Mouse (Mus musculus): ENCODE measurements around the gene Terf2. TPM values are rescaled to one million over a fixed set of nuclear protein-coding genes. Genes with fewer than 3 reads are reported as not detected.

Gene Terf2
- polyA plus RNA-seq, 1 experiment from 2014 or later, result 17.0 TPM

DNA sequence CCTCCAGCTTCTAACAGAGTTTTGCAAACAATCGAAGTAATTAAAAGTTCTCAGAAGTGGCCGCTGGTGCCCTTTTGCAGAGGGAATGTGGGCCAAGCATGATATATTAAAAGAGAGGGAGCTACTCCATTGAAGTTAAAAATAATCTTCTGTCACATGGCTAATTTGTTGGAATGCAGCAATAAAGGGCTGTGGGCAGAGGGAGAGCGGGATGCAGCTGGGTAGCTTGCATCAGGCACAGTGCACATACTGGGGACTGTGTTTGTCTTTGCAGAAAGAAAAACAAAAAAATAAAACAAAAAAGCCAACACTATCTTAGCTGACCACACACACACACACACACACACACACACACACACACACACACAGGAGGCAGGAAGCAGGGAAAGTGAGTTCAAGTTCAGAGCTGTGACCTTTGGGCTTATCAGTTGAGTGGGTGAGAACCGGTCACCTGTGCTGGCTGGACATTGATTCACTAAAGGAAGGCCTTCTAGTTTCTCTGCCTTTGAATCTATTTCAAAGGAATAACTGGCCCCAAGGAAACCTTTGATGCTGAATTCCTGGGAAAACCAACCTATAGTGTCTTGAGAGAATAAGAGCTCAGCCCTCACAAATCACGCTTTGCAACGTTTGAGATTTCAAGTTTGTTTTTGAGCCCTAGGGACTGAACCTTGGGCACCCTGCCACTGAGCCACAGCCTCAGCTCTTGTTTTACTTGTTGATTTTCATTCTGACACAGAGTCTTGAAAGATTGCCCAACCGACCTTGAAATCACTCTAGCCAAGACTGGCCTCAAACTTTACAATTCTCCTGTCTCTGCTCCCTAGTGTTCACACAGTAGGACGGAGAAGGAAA, 33.1 kb upstream of the Terf2 start:
- Histone ChIP-seq H3K27ac (peak overlapping the region; percentile 43), H3K9ac (no peak overlapping the region), H3K27me3 (no peaks in the 10 kb centered on the region), H3K36me3 (no peaks in the 10 kb centered on the region), H3K9me3 (no peaks in the 10 kb centered on the region), H3K4me1 (peaks cover 14% of the 10 kb centered on the region), H3K4me2 (no peak overlapping the region), H3K4me3 (no peak overlapping the region)
- WGBS, result 32% methylated on average over 8 of the region's 8 CpGs
- peak; percentile 64; the same call in 1 of the 2 replicates for ATAC-seq (ENCODE audit: borderline replicate concordance, extremely low read depth, low FRiP score, low TSS enrichment)

GRCm38 (mm10) chr8:107124343-107124742, 28.0 kb upstream of the Terf2 start:
- 68% methylated on average over 8 of the region's 8 CpGs for WGBS
- no peak overlapping the region for H3K9ac ChIP-seq
- H3K4me3 ChIP-seq, result no peak overlapping the region
- no peaks in the 10 kb centered on the region for H3K36me3 ChIP-seq
- no peak overlapping the region for H3K4me2 ChIP-seq
- H3K27ac ChIP-seq, result no peak overlapping the region
- H3K9me3 ChIP-seq, result no peaks in the 10 kb centered on the region
- no peak for ATAC-seq (ENCODE audit: borderline replicate concordance, extremely low read depth, low FRiP score, low TSS enrichment)
- peaks cover 26% of the 10 kb centered on the region for H3K4me1 ChIP-seq
- no peaks in the 10 kb centered on the region for H3K27me3 ChIP-seq

GRCm38 (mm10) chr8:107123063-107123614, 26.8 kb upstream of the Terf2 start:
- Histone ChIP-seq H3K27ac (peak overlapping the region; percentile 12; the same call in 1 of the 2 replicates), H3K9me3 (no peaks in the 10 kb centered on the region), H3K4me1 (peaks cover 31% of the 10 kb centered on the region), H3K4me2 (no peak overlapping the region), H3K4me3 (no peak overlapping the region), H3K9ac (no peak overlapping the region), H3K27me3 (no peaks in the 10 kb centered on the region), H3K36me3 (no peaks in the 10 kb centered on the region)
- ATAC-seq (ENCODE audit: borderline replicate concordance, extremely low read depth, low FRiP score, low TSS enrichment), result no peak
- WGBS, result 11% methylated on average over 9 of the region's 9 CpGs

GRCm38 (mm10) chr8:107121681-107122291, 25.4 kb upstream of the Terf2 start:
- Histone ChIP-seq H3K4me3 (no peak overlapping the region), H3K27ac (no peak overlapping the region), H3K27me3 (no peaks in the 10 kb centered on the region), H3K36me3 (no peaks in the 10 kb centered on the region), H3K9me3 (no peaks in the 10 kb centered on the region), H3K4me1 (peaks cover 33% of the 10 kb centered on the region), H3K4me2 (no peak overlapping the region), H3K9ac (no peak overlapping the region)
- 79% methylated on average over 7 of the region's 7 CpGs for WGBS
- no peak for ATAC-seq (ENCODE audit: borderline replicate concordance, extremely low read depth, low FRiP score, low TSS enrichment)

GRCm38 (mm10) chr8:107120806-107121205, 24.5 kb upstream of the Terf2 start:
- Histone ChIP-seq H3K9me3 (no peaks in the 10 kb centered on the region), H3K27ac (no peak overlapping the region), H3K9ac (no peak overlapping the region), H3K36me3 (no peaks in the 10 kb centered on the region), H3K27me3 (no peaks in the 10 kb centered on the region), H3K4me3 (no peak overlapping the region), H3K4me1 (peaks cover 33% of the 10 kb centered on the region), H3K4me2 (no peak overlapping the region)
- no peak for ATAC-seq (ENCODE audit: borderline replicate concordance, extremely low read depth, low FRiP score, low TSS enrichment)

- H3K36me3 ChIP-seq, result no peaks in the 10 kb centered on the region
- H3K9ac ChIP-seq, result no peak overlapping the region
- ATAC-seq (ENCODE audit: borderline replicate concordance, extremely low read depth, low FRiP score, low TSS enrichment), result no peak
- H3K9me3 ChIP-seq, result no peaks in the 10 kb centered on the region
- H3K27ac ChIP-seq, result peak overlapping the region; percentile 63
- 46% methylated on average over 9 of the region's 9 CpGs for WGBS
- no peak overlapping the region for H3K4me2 ChIP-seq
- H3K27me3 ChIP-seq, result no peaks in the 10 kb centered on the region
- peaks cover 38% of the 10 kb centered on the region for H3K4me1 ChIP-seq
- H3K4me3 ChIP-seq, result no peak overlapping the region
Measured at GRCm38 (mm10) chr8:107119412-107119811, 23.1 kb upstream of the Terf2 start.

- H3K9me3 ChIP-seq, result no peaks in the 10 kb centered on the region
- peak overlapping the region; percentile 63 for H3K27ac ChIP-seq
- ATAC-seq (ENCODE audit: borderline replicate concordance, extremely low read depth, low FRiP score, low TSS enrichment), result no peak
- H3K36me3 ChIP-seq, result no peaks in the 10 kb centered on the region
- H3K4me3 ChIP-seq, result no peak overlapping the region
- whole genome bisulfite sequencing, result 33% methylated on average over 7 of the region's 7 CpGs
- H3K9ac ChIP-seq, result no peak overlapping the region
- H3K4me1 ChIP-seq, result peaks cover 35% of the 10 kb centered on the region
- no peak overlapping the region for H3K4me2 ChIP-seq
- H3K27me3 ChIP-seq, result no peaks in the 10 kb centered on the region
Measured at GRCm38 (mm10) chr8:107118803-107119233, 22.5 kb upstream of the Terf2 start.

DNA sequence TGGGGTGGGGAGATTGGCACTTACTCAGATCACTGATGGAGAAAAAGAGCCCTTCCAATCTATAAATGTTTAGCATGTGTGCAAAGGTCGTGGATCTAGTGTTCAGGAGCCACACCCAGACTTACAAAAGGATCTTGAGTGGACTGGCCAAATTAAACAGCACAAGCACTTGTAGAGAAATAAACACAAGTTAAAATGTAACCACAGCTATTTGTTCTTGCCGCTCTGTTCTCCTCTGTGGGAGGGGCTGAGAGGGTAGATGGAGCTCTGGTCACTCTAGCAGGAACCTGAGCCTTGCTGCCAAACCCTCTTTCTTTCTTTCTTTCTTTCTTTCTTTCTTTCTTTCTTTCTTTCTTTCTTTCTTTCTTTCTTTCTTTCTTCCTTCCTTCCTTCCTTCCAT, 20.7 kb upstream of the Terf2 start:
- no peak for ATAC-seq (ENCODE audit: borderline replicate concordance, extremely low read depth, low FRiP score, low TSS enrichment)
- H3K27ac ChIP-seq, result 0 out of 2 replicates have a peak overlapping the region, but pooled peaks have one; percentile 5
- 38% methylated on average over 2 of the region's 2 CpGs for WGBS
- H3K9ac ChIP-seq, result no peak overlapping the region
- H3K27me3 ChIP-seq, result no peaks in the 10 kb centered on the region
- no peaks in the 10 kb centered on the region for H3K9me3 ChIP-seq
- peaks cover 25% of the 10 kb centered on the region for H3K4me1 ChIP-seq
- H3K36me3 ChIP-seq, result no peaks in the 10 kb centered on the region
- H3K4me2 ChIP-seq, result no peak overlapping the region
- no peak overlapping the region for H3K4me3 ChIP-seq

DNA sequence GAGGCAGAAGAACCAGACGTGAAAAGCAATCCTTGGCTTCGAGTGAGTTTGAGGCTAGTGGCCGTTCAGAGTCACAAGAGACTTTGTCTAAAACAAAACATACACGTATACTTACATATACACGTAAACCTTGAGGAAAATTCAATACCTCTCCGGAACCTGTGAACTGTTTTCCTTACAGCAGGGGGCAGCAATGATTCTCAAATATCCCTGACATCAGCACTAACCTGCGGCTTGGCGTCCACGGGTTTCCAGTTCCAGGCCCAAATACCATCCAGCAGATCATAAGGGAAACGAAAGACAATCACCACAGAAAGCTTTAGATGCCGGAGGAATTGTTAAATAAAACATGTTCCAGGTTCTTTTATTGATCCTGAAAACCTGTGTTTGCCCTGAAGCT, 19.7 kb upstream of the Terf2 start:
- H3K4me3 ChIP-seq, result no peak overlapping the region
- no peak; the same call in 1 of the 2 replicates for ATAC-seq (ENCODE audit: borderline replicate concordance, extremely low read depth, low FRiP score, low TSS enrichment)
- H3K9ac ChIP-seq, result no peak overlapping the region
- H3K4me2 ChIP-seq, result no peak overlapping the region
- no peaks in the 10 kb centered on the region for H3K9me3 ChIP-seq
- H3K4me1 ChIP-seq, result peaks cover 29% of the 10 kb centered on the region
- 10% methylated on average over 11 of the region's 11 CpGs for WGBS
- no peaks in the 10 kb centered on the region for H3K27me3 ChIP-seq
- 0 out of 2 replicates have a peak overlapping the region, but pooled peaks have one; percentile 5 for H3K27ac ChIP-seq
- no peaks in the 10 kb centered on the region for H3K36me3 ChIP-seq

GRCm38 (mm10) chr8:107115008-107115320, 18.6 kb upstream of the Terf2 start:
- Histone ChIP-seq H3K4me1 (peaks cover 32% of the 10 kb centered on the region), H3K4me3 (no peak overlapping the region)
- WGBS, result 46% methylated on average over 10 of the region's 10 CpGs

DNA sequence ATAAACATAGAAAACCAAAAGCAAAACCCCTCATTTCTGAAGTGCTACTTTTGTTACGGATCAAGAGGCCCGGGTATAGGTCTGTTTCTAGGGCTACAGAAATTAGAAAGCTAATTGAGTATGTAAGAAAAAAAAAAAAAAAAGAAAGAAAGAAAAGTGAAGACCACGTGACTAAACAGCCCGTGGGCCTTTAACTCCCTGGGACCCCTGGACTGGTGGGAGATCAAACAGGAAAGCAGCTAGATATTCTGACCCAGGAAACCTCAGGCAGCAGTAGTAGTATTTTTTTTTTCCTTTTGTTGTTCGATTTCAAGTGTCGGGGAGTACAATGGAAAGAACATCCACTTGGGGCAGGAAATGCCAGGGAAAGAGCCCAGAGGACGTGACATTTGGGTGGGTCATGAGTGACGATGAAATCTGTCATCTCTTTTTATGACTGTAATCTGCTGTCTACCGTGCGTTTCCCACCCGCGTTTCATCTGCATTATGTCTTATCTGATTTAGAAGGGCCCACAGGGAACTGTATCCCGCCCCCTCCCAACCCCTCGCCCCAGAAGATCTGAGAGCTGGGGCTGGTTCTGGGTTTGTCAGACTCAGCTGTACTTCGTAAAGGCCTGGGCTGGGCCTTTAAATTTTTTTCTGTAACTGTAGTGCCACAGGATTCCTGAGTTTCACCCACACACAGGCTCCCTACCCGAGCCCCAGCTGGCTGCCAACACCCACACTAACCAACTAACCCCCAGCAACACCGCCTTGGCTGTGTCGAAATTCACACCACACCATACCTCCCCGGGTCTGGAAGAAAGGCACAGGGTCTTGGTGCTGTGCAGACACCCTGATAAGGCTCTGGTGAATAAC, 18.0 kb upstream of the Terf2 start:
- Histone ChIP-seq H3K27ac (peak overlapping the region; percentile 16; the same call in 1 of the 2 replicates), H3K4me2 (peak overlapping the region; percentile 27), H3K4me1 (peaks cover 28% of the 10 kb centered on the region), H3K27me3 (no peaks in the 10 kb centered on the region), H3K36me3 (no peaks in the 10 kb centered on the region), H3K9ac (no peak overlapping the region), H3K4me3 (no peak overlapping the region), H3K9me3 (no peaks in the 10 kb centered on the region)
- no peak for ATAC-seq (ENCODE audit: borderline replicate concordance, extremely low read depth, low FRiP score, low TSS enrichment)
- WGBS, result 37% methylated on average over 19 of the region's 19 CpGs

More at GRCm38 (mm10) chr8:107115008-107115320, 18.6 kb upstream of the Terf2 start:
- no peaks in the 10 kb centered on the region for H3K9me3 ChIP-seq
- H3K4me2 ChIP-seq, result peak overlapping the region; percentile 27
- H3K36me3 ChIP-seq, result no peaks in the 10 kb centered on the region
- H3K9ac ChIP-seq, result no peak overlapping the region
- ATAC-seq (ENCODE audit: borderline replicate concordance, extremely low read depth, low FRiP score, low TSS enrichment), result no peak
- peak overlapping the region; percentile 16; the same call in 1 of the 2 replicates for H3K27ac ChIP-seq
- H3K27me3 ChIP-seq, result no peaks in the 10 kb centered on the region
